Mouse (Mus musculus): ENCODE data around the gene Tbx6. TPM values are rescaled to one million over a fixed set of nuclear protein-coding genes. Genes with fewer than 3 reads are reported as not detected.
A peak's percentile ranks its signal among the peaks of the same experiment; 100 is the strongest.

The Tbx6 gene
- polyA plus RNA-seq, 1 experiment from 2014 or later, result 0.75 TPM

DNA sequence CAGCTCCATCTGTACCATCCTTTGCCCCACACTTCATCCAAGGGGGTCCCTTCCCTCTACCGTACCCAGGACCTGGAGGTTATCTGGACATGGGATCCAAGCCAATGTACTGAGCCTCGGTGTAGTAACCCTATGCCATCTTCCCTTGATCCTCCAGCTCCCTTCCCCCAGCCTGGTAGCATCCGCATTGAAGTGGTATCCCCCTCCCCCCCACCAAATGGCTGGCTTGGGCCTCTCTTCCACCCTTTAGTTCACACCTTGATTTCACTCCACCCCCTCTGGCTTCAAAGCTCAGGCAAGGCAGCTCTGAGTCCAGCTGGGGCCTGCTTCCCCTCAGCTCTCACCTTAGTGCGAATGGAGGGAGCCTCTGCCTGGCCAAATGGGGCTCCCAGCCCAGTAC is 3.8 kb downstream of the Tbx6 start:
- Histone ChIP-seq H3K4me2 (no peak overlapping the region), H3K4me3 (no peak overlapping the region), H3K4me1 (replicated peaks) (peaks cover 22% of the 10 kb centered on the region), H3K36me3 (peaks cover 49% of the 10 kb centered on the region), H3K27me3 (no peaks in the 10 kb centered on the region), H3K9me3 (no peaks in the 10 kb centered on the region), H3K9ac (no peak overlapping the region), H3K27ac (replicated peaks) (no peak overlapping the region)
- ATAC-seq (ENCODE audit: low FRiP score, low read depth), result no peak
- 90% methylated on average over 4 of the region's 4 CpGs for WGBS

DNA sequence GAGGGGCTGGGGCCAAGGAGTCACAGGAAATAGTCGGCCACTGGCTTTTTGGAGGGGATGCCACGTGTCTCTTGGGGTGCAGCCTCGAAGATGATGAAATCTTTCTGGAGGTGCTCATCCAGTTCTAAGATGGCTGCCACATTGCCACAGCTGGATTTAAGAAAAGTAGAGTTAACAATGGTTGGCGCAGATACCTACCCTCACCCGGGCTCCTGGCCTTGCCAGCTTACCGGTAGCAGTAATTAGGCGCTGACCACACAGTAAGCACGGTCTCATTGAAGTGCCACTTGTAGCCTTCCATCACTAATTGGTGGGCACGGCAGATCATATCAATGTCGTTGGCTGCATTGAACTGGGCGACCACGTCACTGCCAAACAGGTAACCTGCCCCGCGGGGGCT is 4.9 kb downstream of the Tbx6 start:
- no peak for ATAC-seq (ENCODE audit: low FRiP score, low read depth)
- 94% methylated on average over 14 of the region's 14 CpGs for WGBS

GRCm38 (mm10) chr7:126789141-126789540 is 7.9 kb downstream of the Tbx6 start:
- WGBS, result 95% methylated on average over 4 of the region's 4 CpGs
- H3K4me2 ChIP-seq, result no peak overlapping the region
- no peak overlapping the region for H3K9ac ChIP-seq
- peaks cover 30% of the 10 kb centered on the region for H3K4me1 ChIP-seq (replicated peaks)
- no peak overlapping the region for H3K4me3 ChIP-seq
- peaks cover 50% of the 10 kb centered on the region for H3K36me3 ChIP-seq
- no peaks in the 10 kb centered on the region for H3K27me3 ChIP-seq
- H3K9me3 ChIP-seq, result no peaks in the 10 kb centered on the region
- no peak overlapping the region for H3K27ac ChIP-seq (replicated peaks)
- no peak for ATAC-seq (ENCODE audit: low FRiP score, low read depth)

More for the DNA sequence above, 4.9 kb downstream of the Tbx6 start:
- Histone ChIP-seq H3K4me1 (replicated peaks) (peaks cover 22% of the 10 kb centered on the region), H3K27me3 (no peaks in the 10 kb centered on the region), H3K9ac (no peak overlapping the region), H3K4me2 (no peak overlapping the region), H3K27ac (replicated peaks) (no peak overlapping the region), H3K9me3 (no peaks in the 10 kb centered on the region), H3K4me3 (no peak overlapping the region), H3K36me3 (peaks cover 50% of the 10 kb centered on the region)

DNA sequence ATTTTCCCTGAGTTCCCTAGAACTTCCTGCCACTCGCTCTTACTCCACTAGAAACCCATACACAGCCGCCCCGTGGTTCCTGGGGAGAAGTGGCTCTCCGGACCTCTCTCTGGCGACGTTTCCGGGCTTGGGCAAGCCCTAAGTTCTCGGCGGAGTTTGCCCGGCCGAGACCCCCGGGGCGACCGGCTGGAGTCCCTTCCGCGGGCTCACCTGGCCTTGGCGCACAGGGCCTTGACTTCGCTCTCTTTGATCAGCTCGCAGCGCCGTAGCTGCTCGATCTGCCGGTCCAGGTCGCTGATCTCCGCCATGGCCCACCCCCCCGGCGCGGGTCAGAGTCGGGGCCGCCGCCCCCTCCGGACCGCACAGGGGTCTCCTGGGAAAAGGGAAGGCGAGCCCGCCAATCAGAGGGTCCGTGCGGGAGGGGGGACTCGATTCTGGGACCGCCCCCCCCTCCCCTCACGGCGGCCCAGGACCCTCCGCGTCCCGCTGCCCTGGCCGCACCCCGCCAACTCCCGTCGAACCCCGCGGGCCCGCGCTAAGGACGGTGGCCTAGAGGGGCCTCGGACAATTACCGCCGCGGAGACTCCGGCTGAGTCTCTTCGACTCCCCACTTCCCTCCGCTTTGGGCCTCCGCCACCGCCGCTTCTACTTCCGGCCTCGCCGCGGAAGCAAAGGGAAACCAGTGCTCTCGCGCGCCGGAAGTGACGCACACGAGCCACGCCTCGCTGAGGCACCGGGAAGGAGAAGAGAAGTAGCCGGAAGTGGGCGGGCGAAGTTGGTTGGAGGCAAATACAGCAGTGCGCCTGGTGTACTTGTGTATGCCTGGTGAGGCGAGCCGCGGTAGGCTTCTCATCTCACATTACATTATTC is 10.8 kb downstream of the Tbx6 start, which contains the start of gene Ppp4c:
TSS of gene Ppp4c (minus strand) at position 646 of the 870 bp plus-strand sequence.
- WGBS, result under 1% methylated on average over 69 of the region's 83 CpGs
- ATAC-seq (ENCODE audit: low FRiP score, low read depth), result peak; percentile 94

DNA sequence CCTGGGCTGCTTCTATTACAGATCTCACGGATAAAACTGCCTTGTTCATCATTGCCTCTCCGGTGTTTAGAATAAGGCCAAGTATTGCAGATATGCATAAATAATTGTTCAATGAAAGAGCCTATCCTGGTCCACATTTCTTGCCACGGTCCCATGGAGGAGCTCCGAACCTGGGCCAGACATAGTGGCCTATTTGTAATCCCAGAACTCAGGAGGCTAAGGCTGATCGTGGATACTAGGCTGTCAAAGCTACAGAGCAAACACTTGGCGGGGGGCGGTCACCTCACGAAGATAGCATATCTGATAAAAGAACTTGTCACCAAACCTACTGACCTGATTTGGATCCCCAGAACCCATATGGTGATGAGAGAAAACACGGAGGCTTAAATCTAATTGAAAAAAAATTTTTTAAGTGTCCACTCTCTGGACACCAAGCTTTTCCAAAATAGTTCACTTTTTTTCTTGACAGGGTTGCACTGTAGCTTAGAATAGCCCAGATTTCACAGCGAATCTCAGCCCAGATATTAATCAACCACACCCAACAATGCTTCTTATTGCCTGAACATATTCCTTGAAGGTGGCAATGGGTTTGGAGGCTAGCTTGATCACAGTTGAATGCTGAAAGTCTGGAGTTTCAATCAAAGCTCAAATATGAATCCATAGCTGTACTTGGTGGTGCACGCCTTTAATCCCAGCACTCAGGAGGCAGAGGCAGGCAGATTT is 11.6 kb downstream of the Tbx6 start:
- H3K27me3 ChIP-seq, result no peaks in the 10 kb centered on the region
- H3K27ac ChIP-seq (replicated peaks), result peak overlapping the region; percentile 92
- WGBS, result 26% methylated on average over 11 of the region's 11 CpGs
- no peaks in the 10 kb centered on the region for H3K9me3 ChIP-seq
- H3K4me3 ChIP-seq, result peak overlapping the region; percentile 81
- peak; percentile 25; the same call in 1 of the 2 replicates for ATAC-seq (ENCODE audit: low FRiP score, low read depth)
- peaks cover 47% of the 10 kb centered on the region for H3K36me3 ChIP-seq
- peak overlapping the region; percentile 83 for H3K4me2 ChIP-seq
- H3K4me1 ChIP-seq (replicated peaks), result peaks cover 56% of the 10 kb centered on the region
- peak overlapping the region; percentile 26 for H3K9ac ChIP-seq

More for the DNA sequence above, 10.8 kb downstream of the Tbx6 start, which contains the start of gene Ppp4c:
- Histone ChIP-seq H3K4me2 (peak within 1 kb of the TSS; percentile 83), H3K4me1 (replicated peaks) (peaks cover 48% of the 10 kb centered on the region), H3K27ac (replicated peaks) (peak within 1 kb of the TSS; percentile 92), H3K4me3 (peak within 1 kb of the TSS; percentile 81), H3K27me3 (no peaks in the 10 kb centered on the region), H3K9ac (peak within 1 kb of the TSS; percentile 79), H3K36me3 (peaks cover 55% of the 10 kb centered on the region), H3K9me3 (no peaks in the 10 kb centered on the region)

DNA sequence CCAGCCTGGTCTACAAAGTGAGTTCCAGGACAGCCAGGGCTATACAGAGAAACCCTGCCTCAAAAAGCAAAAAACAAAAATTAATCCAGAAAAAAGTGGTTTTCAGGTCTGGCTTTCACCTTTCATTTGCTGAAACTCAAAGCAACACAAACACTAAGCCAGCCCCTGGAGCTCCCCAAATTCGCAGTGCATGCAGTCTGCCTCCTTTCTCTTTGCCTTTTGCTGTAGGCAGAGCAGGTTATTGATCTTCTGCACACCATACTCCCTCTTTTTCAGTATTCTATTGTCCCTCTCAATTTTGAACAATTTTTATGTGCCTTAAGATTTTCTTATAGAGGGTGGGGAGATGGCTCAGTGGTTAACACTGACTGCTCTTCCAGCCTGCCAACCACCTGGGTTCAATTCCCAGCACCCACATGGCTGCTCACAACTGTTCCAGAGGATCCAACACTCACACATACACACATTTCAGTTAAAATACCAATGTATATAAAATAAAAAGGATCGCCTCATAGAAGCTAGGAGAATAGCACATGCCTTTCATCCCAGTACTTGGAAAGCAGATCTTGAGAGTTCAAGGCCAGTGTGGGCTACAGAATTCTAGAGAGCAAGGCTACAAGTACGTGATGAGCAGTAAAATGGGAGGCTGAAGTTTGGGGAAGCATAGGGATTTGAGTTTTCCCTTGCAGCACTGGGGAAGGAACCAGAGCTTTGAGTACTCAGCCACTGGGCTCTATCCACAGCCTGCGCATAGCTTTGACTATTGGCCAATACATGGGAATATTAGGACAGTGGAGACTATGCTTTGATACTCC is 12.4 kb downstream of the Tbx6 start:
- peaks cover 59% of the 10 kb centered on the region for H3K4me1 ChIP-seq (replicated peaks)

GRCm38 (mm10) chr7:126794271-126794605 is 13.0 kb downstream of the Tbx6 start:
- Histone ChIP-seq H3K4me1 (replicated peaks) (peaks cover 59% of the 10 kb centered on the region), H3K9ac (no peak overlapping the region), H3K9me3 (no peaks in the 10 kb centered on the region), H3K4me2 (no peak overlapping the region), H3K4me3 (no peak overlapping the region), H3K27ac (replicated peaks) (no peak overlapping the region), H3K36me3 (peaks cover 34% of the 10 kb centered on the region), H3K27me3 (no peaks in the 10 kb centered on the region)
- no peak for ATAC-seq (ENCODE audit: low FRiP score, low read depth)
- 74% methylated on average over 4 of the region's 4 CpGs for WGBS

More for the DNA sequence above, 12.4 kb downstream of the Tbx6 start:
- no peak for ATAC-seq (ENCODE audit: low FRiP score, low read depth)
- H3K4me3 ChIP-seq, result no peak overlapping the region
- no peaks in the 10 kb centered on the region for H3K27me3 ChIP-seq
- H3K9me3 ChIP-seq, result no peaks in the 10 kb centered on the region
- no peak overlapping the region for H3K9ac ChIP-seq
- no peak overlapping the region for H3K27ac ChIP-seq (replicated peaks)
- H3K36me3 ChIP-seq, result peaks cover 39% of the 10 kb centered on the region
- no peak overlapping the region for H3K4me2 ChIP-seq
- 78% methylated on average over 4 of the region's 4 CpGs for WGBS

DNA sequence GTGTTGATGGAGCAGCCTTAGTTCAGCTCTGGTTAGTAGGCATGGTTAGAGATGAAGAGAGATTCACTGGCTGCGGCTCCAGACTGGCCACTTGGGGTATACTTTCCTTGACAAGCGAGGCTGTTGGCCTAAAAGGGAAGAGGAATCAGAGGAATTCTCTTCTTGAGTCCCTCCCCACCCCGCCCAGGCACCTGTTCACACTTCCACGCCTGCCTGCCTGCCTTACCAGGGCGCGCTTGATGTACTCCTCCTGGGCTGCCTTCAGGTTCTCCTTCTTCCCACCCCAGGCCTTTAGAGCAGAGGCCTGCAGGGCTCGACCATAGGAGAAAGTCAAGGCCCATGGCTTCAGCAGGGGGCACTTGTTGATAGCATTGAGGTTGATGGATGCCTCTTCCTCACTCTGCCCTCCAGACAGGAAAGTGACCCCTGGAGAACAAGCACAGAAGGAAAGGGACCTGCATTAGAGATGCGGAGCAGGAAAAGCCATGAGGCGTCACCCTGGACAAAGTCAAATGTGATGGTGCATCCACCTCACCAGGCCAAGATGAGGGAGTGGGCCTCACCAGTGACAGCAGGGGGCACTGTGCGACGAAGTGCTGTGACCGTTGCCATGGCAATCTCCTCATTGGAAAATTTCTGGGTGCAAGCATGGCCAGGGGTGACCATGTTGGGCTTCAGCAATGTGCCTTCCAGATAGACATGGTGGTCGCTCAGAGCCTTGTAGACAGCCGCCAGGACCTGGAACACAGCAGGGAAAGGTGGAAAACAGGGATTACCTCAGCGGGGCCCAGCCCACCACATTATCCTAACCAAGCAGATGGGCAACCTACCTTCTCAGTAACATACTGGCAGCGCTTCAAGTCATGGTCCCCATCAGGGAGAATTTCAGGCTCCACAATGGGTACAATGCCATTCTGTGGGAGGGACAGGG is 14.4 kb downstream of the Tbx6 start:
- H3K9ac ChIP-seq, result no peak overlapping the region
- WGBS, result 74% methylated on average over 16 of the region's 16 CpGs
- no peaks in the 10 kb centered on the region for H3K27me3 ChIP-seq
- no peak for ATAC-seq (ENCODE audit: low FRiP score, low read depth)
- no peak overlapping the region for H3K4me2 ChIP-seq
- H3K4me1 ChIP-seq (replicated peaks), result peaks cover 57% of the 10 kb centered on the region
- H3K4me3 ChIP-seq, result no peak overlapping the region
- H3K36me3 ChIP-seq, result peaks cover 26% of the 10 kb centered on the region
- no peaks in the 10 kb centered on the region for H3K9me3 ChIP-seq
- 0 out of 2 replicates have a peak overlapping the region, but pooled peaks have one; percentile 2 for H3K27ac ChIP-seq (replicated peaks)

- Histone ChIP-seq H3K27me3 (no peaks in the 10 kb centered on the region), H3K4me2 (peak overlapping the region; percentile 82), H3K9me3 (no peaks in the 10 kb centered on the region), H3K36me3 (peaks cover 26% of the 10 kb centered on the region), H3K9ac (0 out of 2 replicates have a peak overlapping the region, but pooled peaks have one; percentile 76), H3K4me3 (peak overlapping the region; percentile 69), H3K4me1 (replicated peaks) (peaks cover 51% of the 10 kb centered on the region), H3K27ac (replicated peaks) (0 out of 2 replicates have a peak overlapping the region, but pooled peaks have one; percentile 2)
- no peak for ATAC-seq (ENCODE audit: low FRiP score, low read depth)
- 64% methylated on average over 8 of the region's 8 CpGs for WGBS
Measured at GRCm38 (mm10) chr7:126796350-126796932, 15.2 kb downstream of the Tbx6 start.

DNA sequence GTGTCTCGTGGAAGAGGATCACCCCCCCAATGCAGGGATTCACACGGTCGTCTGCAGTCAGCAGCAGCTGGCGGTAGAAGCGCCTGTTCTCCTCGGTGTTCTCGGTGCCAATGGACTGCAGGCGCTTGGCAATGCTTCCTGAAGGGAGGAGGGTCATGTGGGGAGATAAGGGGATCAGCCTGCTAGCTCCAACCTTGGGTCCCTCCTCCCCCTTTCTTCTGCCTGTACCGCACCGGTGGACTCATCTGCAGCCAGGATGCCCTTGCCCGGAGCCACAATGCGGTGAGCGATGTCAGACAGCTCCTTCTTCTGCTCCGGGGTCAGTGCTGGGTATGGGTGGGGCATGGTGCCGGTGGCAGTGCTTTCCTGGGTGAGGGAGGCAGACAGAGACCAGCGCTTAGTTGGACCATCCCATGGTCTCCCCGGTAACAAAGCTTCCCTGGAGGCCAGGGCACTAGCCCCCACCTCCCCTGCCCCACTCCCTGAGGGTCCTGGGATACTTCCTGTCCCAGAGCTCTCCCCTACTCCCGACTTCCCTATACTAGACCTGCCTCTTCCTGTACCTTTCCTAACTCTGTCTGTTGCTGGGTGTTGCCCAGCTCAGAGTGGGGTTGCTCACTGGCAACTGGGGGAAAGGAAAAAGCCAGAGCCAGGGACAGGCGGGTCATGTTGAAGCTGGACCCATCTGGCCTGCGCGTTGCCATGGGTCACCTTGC is 16.3 kb downstream of the Tbx6 start, which contains the start of gene Fam57b:
TSS of gene Fam57b (plus strand) at position 258 of the 716 bp plus-strand sequence.
- Histone ChIP-seq H3K4me1 (replicated peaks) (peaks cover 47% of the 10 kb centered on the region), H3K9me3 (no peaks in the 10 kb centered on the region), H3K4me2 (peak within 1 kb of the TSS; percentile 82), H3K27me3 (no peaks in the 10 kb centered on the region), H3K36me3 (peaks cover 26% of the 10 kb centered on the region), H3K4me3 (peak within 1 kb of the TSS; percentile 69), H3K9ac (peak within 1 kb of the TSS; percentile 76), H3K27ac (replicated peaks) (peak within 1 kb of the TSS; percentile 88)
- 17% methylated on average over 21 of the region's 21 CpGs for WGBS
- no peak for ATAC-seq (ENCODE audit: low FRiP score, low read depth)

Data from hindbrain, embryonic 15.5 days (tissue).